Mouse (Mus musculus): ENCODE results near the gene Adamts20.

DNA sequence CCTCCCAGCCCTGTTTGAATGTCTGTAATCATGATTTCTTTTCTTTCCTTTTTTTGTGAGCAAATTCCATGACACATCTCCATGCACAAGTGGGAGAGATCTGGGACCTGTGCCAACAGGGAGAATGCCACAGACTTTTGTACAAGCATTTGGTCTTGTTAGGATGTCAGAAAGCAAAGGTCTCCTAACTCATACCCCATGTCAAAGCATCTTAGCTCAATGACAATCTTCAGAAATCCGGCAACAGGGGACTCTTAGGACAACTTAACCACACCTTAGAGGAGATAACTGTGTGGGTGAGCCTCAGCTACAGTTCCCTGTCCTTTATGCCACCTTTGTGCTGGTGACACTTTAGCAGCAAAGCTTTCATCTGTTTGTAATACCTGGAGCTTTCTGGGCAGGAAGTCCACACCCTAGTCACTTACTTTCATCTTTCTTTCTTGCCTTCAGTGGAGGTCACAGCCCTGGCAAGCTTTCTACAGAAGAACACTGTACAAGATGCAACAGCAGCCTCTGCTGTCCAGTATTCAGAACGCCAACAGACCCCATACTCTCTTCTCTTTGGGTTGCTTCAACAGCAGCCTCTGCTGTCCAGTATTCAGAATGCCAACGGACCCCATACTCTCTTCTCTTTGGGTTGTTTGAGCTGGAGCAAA lies 210.2 kb downstream of the Adamts20 start:
- TF ChIP-seq USF2 (IDR thresholded peaks at IDR 0.05; ENCODE audit: borderline replicate concordance in 1 of 2, insufficient read depth in 1 of 2, low read depth in 1 of 2, low read length in 2 of 2) = no peak
- no peak for TF ChIP-seq BHLHE40 (IDR thresholded peaks at IDR 0.05; ENCODE audit: borderline replicate concordance, low read depth, low read length)

All from MEL (cell line).